Mouse (Mus musculus) induced T-regulatory cell, adult 2 months (primary cell): ENCODE data around the gene Fam216a.
A peak's percentile ranks its signal among the peaks of the same experiment; 100 is the strongest.

Experiments used
- DNase-seq: peaks from one replicate; pipeline ENCODE4 v3.0.0-alpha.2; 2012; ENCODE audit warnings: low read depth

Gene Fam216a

GRCm38 (mm10) chr5:122390671-122391070 lies 18.5 kb upstream of the Fam216a start:
- no peak for DNase-seq

- DNase-seq, result no peak
Observed at GRCm38 (mm10) chr5:122390006-122390405, 17.8 kb upstream of the Fam216a start.

GRCm38 (mm10) chr5:122379374-122380155 lies 7.4 kb upstream of the Fam216a start:
- peak; percentile 88 for DNase-seq

GRCm38 (mm10) chr5:122378171-122378570 lies 6.0 kb upstream of the Fam216a start:
- DNase-seq, result no peak

DNA sequence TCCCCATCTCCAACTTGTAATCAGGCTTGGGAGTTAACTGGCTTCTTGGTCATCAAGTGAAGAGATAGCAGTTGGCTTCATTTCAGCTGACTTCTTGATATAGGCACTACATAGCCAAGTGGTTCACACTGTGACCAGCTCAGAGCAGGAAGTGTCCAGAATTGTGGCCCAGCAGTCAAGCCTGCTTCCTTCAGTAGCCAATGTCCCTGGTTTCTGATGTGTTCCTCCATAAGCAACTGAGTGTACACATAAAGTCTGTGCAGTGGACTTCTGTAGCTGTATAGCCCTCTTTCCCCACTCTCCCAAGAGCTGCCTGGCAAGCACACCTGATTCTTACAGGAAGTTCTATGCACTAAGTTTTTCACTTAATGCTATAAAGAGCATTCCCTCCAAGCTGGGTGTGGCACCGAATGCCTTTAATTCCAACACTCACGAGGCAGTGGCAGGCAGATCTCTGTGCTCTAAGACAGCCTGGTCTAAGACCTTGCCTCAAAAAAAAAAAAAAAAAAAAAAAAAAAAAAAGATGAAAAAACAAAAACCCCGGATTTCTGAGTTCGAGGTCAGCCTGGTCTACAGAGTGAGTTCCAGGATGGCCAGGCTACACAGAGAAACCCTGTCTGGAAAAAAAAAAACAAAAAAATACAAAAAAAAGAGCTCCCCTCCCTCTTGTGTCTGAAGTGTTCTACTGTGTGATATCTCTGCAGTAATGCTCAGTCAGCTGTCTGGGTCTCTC lies 5.1 kb upstream of the Fam216a start:
- DNase-seq, result no peak

DNA sequence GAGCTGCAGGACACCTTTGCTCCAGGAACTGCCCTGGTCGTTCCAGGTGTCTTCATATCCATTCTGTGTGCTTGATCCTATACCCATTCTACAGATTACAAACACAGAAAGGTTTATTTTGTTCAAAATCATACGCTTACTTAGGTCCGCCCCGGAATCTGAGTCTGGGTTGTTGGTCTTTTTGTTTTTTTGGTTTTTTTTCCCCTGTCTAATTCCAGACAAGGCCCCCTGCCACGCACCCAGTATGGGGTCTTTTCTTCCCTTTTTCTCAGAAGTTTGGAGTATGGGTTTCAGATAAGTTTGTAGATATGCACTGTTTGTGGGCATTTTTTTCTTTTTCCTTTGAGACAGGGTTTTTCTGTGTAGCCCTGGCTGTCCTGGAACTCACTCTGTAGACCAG lies 714 bp upstream of the Fam216a start:
- DNase-seq, result no peak

DNA sequence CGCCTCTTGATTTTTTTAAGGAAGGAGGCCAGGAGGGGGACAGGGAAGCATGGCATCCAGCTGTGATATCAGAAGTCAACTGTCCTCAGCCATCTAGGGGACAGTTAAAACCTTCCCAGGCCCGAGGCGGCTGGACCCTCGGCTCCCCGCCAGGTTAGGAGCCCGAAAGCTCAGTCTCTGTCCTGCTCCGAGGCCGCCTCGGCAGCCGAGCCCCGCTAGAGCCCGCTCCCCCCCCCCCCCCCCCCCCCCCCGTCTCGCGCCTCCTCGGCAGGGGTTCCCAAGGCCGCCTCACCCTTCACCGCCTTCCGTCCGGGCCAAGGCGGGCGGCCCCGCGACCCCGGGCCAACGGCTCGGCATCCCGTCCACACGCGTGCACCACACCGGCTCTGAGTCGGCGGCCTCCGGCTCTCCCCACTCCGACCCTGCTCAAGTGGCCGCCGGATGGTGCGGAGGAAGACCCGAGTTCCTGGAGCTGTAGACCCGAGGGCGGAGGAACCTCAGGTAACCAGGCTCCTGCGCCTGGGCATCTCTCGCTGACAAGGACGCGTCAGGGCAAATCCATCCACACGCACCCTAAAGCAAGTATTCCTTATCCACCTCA lies 473 bp downstream of the Fam216a start, which contains the start of gene Gpn3:
TSS of gene Gpn3 (plus strand) at position 286 of the 601 bp plus-strand sequence.
- DNase-seq, result no peak

GRCm38 (mm10) chr5:122354492-122355067 lies 17.6 kb downstream of the Fam216a start:
- DNase-seq, result no peak

GRCm38 (mm10) chr5:122353807-122354491 lies 18.2 kb downstream of the Fam216a start, which contains the start of the genes Rad9b and Vps29:
TSS of gene Rad9b (minus strand) at chr5:122354233.
TSS of gene Vps29 (plus strand) at chr5:122354369.
- DNase-seq, result peak; percentile 100

DNA sequence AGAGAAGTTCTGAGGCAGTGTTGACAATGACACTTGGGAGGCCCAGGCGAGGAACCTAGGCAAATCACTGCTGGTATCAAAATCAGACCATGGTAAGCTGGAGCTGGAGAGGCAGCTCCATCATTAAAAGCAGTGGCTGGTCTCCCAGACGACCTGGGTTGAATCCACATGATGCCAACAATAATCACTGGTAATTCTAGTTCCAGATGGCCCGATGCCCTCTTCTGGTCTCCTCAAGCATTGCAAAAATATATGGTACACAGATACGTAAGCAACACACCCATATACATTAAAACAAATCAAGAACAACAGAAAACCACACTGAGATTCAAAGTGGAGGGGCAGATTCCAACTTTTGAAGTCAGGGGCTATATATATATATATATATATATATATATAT lies 26.4 kb downstream of the Fam216a start:
- DNase-seq, result peak; percentile 36

DNA sequence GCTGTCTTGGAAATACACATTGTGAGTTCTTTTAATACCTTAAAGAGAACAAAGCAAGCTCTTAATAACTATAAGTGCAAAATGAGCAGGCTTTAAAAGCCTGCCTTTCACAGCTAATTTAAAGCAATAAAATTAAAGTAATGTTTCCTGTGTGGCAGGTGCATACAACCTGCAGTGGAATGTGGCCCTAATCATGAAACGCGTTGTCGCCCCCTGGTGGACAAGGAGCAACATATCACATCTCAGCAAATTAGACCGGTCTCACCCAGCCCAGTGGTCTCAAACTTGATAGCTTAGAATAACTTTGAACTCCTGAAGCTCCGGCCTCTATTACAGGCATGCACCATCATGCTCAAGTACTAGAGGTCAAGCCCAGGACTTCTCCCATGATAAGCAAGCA lies 27.9 kb downstream of the Fam216a start:
- DNase-seq, result peak; percentile 92

- DNase-seq, result no peak
Observed at GRCm38 (mm10) chr5:122343768-122344167, 28.4 kb downstream of the Fam216a start.

GRCm38 (mm10) chr5:122342874-122343273 lies 29.3 kb downstream of the Fam216a start:
- DNase-seq, result no peak

GRCm38 (mm10) chr5:122336554-122337294 lies 35.4 kb downstream of the Fam216a start:
- no peak for DNase-seq

DNA sequence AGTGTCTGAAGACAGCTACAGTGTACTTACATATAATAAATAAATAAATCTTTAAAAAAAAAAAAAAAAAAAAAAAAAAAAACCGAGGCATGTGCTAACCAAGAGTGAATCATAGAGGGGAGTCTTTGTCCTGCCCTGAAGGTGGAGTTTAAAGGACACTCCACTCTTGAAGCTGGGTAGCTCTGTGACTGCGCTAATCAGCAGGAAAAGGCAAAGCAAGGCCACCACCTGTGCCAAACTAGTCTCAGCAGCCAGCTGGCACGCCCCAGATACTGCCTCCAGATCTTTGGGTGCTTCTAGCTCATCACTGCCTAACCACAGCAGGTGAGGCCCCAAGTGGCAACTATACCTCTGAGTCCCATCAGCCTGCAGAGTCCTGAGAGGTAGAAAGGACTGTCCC lies 37.5 kb downstream of the Fam216a start:
- DNase-seq, result no peak

DNA sequence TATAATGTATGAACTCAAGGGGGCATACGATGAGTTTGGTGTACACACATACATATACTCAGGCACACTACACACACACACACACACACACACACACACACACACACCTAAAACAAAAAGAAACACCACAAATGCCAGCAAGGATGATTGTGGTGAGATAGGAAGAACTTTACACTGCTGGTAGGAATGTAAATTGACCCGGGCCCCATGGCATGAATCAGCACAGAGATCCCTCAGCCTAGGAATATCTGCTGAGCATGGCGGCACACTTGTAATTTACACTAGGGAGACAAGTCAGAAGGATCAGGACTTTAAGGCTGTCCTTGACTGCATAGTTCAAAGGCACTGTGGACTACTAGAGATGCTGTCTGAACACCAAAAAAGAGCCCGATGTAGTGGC lies 41.9 kb downstream of the Fam216a start:
- DNase-seq, result no peak

- DNase-seq, result no peak
Observed at GRCm38 (mm10) chr5:122327283-122327682, 44.9 kb downstream of the Fam216a start.

DNA sequence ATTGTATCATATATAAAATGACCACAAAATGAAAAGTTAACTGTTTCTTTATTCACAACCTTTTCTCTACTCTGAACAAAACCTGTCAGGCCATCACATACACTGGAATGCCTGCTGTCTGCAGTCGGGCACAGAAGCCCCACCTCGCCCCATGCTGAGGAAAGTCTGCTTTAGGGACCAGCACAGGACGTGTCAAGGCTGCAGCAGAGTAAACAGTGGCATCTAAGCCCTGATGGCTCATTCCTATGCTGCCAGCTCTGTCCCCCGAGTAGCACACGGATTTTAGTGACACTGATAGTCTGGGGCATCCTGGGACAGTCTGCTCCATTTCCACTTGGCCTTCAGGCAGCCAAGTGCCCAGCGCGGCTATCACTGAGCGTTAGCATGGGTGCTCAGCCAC lies 46.7 kb downstream of the Fam216a start:
- no peak for DNase-seq

DNA sequence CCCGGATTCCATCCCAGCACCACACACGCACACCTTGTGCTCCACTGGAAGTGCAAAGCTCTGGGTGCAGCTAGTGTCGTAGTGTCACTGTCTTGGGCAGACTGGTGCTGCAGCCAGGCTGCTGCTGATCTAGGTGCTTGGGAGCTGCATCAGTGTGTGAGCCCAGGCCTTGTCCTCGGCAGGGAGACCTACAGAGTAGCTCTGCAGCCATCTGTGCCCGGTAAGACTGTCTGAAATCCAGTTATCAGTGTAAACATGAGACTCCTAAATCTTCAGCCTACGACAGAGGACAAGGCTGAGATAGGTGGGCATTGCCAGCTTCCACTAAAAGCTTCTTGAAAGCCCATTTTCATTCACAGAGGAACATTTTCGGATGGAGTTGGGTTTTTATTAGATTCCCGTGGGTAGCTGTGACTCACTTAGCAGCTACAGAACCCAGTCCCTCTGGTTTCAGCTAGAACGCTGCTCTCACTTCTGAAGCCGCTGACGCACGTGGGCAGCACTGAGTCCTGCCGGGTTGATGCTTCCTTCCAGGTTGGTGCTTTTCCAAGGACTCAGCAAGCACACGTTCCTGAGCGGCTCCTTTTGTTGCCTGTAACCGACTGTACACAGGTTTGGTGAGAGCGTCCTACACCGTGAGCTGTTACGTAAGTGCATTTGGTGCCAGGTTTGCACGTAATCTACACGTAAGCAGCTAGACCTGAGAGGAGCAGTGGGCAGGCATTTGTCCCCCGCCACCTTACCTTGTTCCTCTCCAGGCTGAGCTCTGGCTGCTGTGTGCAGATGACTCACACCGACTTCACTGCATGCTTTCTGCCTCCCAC lies 47.3 kb downstream of the Fam216a start:
- no peak for DNase-seq

DNA sequence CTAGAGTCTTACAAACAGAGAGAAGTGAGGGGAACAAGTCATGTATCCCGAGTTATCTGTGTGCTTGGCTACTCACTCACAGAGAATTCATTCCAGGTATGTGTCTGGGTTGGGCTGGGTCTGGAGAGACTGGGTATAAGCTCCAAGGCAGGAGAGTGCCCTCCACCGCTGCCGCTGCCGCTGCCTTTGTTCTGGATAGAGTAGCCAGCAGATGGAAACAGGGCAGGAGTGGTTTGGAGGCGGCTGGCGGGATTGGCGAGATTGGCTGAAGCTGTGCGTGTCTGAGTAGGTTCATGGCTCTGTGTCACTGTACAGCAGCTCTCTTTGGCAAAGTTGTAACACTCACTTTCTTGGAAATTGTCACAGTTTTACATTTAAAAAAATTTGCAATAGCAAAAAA lies 48.6 kb downstream of the Fam216a start:
- DNase-seq, result no peak
